Mouse (Mus musculus) Patski (cell line): ENCODE measurements around the gene Cul1. TPM values are rescaled to one million over a fixed set of nuclear protein-coding genes. Genes with fewer than 3 reads are reported as not detected.

Source experiments
- ATAC-seq: fragments of 100-300 bp; one replicate; pipeline ENCODE4 v1.8.0; 2021
- CTCF ChIA-PET: fragments of 350-600 bp; sonication (Branson Sonifier 250); formaldehyde crosslinking; loops from one replicate; lab custom pipeline; 2022; ENCODE audit warnings: inconsistent platforms; lab: Charles Lee
- POLR2A ChIA-PET: fragments of 350-600 bp; sonication (Branson Sonifier 250); formaldehyde crosslinking; loops from one replicate; lab custom pipeline; 2022; ENCODE audit warnings: antibody characterized with exemption, inconsistent platforms; lab: Charles Lee
- DNase-seq: peaks from one replicate; pipeline ENCODE4 v3.0.0-alpha.2; 2011; ENCODE audit warnings: low read depth, low spot score
- H3K27me3 ChIP-seq: fragments of 371-371 bp; one replicate; pipeline ENCODE4 v1.5.1; 2021
- CTCF ChIP-seq: fragments of 100-300 bp; IDR thresholded peaks from one replicate; pipeline ENCODE4 v1.5.1; 2021
- in situ Hi-C: fragments of 300-500 bp; cut with MboI; formaldehyde crosslinking; loops from 3 replicates; pipeline ENCODE4 v1.11.1; 2018; ENCODE audit warnings: low pct_unique_long_range_greater_than_20kb, mixed read lengths
- polyA plus RNA-seq: library from polyadenylated mRNA; unstranded; gene quantifications from one replicate; pipeline ENCODE4 v1.2.3, GENCODE M21; 2021

Cul1 gene
- polyA plus RNA-seq, 1 experiment from 2014 or later = 134 TPM

DNA sequence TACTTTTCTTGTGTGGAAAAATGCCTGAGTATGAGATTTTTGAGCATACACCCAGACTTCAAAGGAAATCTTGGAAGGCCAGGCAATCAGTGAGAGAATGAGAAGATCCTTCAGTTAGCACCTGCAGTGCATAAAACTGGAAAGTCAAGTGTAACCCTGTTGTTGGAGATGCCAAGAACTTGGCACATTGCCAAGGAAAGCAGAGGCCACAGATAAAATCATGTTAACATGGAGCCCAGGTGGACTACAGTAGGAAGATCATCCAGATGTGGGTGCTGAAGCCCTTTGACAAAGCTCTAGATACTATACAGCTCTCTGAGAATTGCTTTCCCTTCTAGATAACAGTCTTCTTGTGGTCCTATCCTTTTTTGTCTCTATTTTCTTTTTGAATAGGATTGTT lies 19.2 kb downstream of the Cul1 start:
- CTCF ChIA-PET = no interaction called here
- H3K27me3 ChIP-seq = no peaks in the 10 kb centered on the region
- POLR2A ChIA-PET = no interaction called here
- no peak for TF ChIP-seq CTCF
- in situ Hi-C loops = no loop called here
- ATAC-seq = no peak
- no peak for DNase-seq

DNA sequence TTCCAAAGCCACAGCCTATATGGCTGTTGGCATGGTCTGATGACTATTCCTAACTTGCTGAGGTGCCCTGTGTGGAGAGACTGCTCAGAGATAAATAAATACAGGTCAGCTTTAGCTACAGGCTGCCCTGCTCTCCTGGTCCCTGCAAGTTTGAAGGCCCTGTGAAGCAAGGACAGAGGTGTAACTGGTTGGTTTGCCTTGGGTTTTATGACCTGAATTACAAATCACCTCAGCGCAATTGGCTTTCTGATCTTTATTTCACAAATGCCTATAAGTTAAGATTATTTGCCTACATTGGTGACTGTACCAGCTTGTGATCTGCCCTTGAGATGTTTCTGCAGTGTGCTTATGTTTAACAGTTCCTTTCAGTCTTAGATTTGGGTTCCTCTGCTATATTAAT lies 28.8 kb downstream of the Cul1 start:
- H3K27me3 ChIP-seq = no peaks in the 10 kb centered on the region
- in situ Hi-C loops = no loop called here
- DNase-seq (no peak), ATAC-seq (no peak)
- ChIA-PET CTCF (interaction anchor here (1.2 kb wide), 1 partner anchor 14 kb away, joined by 4 read pairs; no protein-coding TSS in a partner anchor), POLR2A (no interaction called here)
- TF ChIP-seq CTCF = no peak

DNA sequence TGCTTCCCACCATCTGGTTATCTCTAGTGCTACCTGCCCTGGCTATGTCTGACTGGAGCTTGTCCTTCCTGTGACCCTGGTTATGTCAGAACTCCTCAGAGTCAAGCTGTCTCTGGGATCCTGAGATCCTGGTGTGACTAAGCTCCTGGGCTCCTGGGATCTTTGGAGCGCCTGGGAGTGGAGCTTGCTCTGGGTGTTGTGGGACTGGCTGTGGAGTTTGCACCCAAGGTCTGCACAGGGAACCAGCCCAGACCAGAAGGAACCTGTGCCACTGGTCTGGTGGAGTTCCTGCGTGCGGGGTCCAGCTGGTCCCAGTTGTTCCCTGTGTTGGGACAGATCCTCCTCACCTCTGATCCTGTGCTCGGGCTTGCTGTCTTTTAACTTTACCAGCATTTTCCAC lies 41.4 kb downstream of the Cul1 start:
- CTCF ChIA-PET = interaction anchor here (1.2 to 5.1 kb wide), 2 partner anchors 8 to 9 kb away, joined by 5 to 21 read pairs; no protein-coding TSS in a partner anchor
- POLR2A ChIA-PET = no interaction called here
- in situ Hi-C loops = no loop called here
- no peaks in the 10 kb centered on the region for H3K27me3 ChIP-seq
- TF ChIP-seq CTCF = no peak
- no peak for DNase-seq
- no peak for ATAC-seq

DNA sequence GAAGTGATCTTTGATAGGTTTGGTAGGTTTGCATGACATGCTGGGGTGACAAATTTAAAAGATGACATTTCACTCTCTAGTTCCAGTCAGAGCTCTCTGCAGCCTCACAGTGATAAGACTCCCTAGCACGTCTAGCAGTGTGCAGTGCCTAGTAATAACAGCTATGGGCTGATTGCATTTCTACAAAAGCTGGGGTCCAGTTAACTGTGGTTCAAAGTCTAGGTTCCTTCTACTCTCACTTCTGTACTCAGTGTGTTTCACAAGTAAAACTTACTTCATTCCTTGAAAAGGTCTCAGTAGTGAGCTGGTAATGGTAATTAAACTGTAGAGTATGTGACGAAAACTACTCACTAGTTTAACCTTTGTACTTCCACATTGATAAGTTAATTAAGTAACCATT lies 66.8 kb downstream of the Cul1 start:
- TF ChIP-seq CTCF = no peak
- H3K27me3 ChIP-seq = no peaks in the 10 kb centered on the region
- in situ Hi-C loops = no loop called here
- POLR2A ChIA-PET = no interaction called here
- DNase-seq (no peak), ATAC-seq (no peak)
- CTCF ChIA-PET = interaction anchor here (1.1 to 1.2 kb wide), 2 partner anchors 9 to 22 kb away, joined by 3 to 6 read pairs; no protein-coding TSS in a partner anchor

DNA sequence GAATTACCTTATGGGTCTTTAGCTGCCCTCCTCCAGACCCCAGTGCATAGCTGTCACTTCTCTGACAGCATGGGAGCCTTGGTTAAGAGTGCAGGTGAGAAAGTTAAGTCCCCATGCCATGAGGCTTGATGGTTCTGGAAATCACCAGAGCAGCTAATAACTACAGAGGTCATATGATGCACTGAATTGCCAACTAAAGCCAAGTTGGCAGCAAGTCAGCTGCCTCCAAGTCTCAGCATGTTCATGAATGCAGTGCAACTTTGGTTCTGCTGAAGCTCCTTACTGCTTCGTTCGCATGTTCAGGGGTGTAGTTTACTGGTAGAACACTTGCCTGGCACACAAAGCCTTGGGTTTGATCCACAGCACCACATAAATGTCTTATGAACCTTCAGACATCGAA lies 69.2 kb downstream of the Cul1 start:
- no peak for ATAC-seq
- no peak for TF ChIP-seq CTCF
- no peaks in the 10 kb centered on the region for H3K27me3 ChIP-seq
- DNase-seq = no peak
- in situ Hi-C loops = no loop called here
- ChIA-PET CTCF (interaction anchor here (0.7 kb wide), 1 partner anchor 62 kb away, joined by 3 read pairs; no protein-coding TSS in a partner anchor), POLR2A (no interaction called here)

DNA sequence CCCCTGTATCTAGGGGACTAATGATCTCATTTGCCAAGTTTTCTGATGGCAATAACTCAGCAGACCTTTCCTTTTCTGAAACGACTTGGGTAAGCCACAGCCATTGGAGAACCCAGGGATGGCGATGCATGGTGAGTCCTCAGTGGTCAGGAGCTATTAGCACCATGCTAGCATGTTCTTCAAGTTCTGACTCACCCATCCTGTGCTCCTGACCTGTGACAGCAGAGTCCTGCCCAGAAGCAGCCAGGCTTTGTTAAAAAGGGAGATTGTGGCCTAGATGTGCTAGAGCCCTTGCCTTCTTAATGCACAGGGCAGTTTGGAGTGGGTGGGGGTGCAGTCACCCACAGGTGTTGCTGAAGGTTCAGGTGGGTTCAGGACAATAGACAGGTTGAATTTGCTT lies 71.8 kb downstream of the Cul1 start:
- POLR2A ChIA-PET = no interaction called here
- no peak for TF ChIP-seq CTCF
- CTCF ChIA-PET = interaction anchor here (1.2 kb wide), 1 partner anchor 10 kb away, joined by 4 read pairs; no protein-coding TSS in a partner anchor
- DNase-seq (no peak), ATAC-seq (no peak)
- in situ Hi-C loops = no loop called here
- H3K27me3 ChIP-seq = no peaks in the 10 kb centered on the region

DNA sequence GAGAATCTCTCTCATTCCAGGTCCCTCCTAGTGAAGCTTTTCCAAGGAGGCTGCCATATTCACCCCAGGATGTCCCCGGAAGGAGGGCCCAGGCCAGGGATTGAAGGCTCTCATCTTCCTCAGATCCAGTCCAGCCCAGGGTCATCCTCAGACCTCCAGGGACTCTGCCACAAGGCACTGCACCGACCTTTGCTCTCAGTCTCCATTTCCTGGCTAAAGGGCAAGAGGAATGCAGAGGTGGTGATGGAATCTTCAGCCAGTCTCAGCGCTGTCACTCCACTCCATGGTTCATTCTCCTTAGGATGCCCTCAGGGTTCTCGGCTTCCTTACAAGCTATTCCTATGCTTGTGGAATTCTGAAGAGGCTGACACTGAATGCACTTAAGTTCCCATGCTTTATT lies 73.2 kb downstream of the Cul1 start:
- DNase-seq (no peak), ATAC-seq (no peak)
- TF ChIP-seq CTCF = no peak
- H3K27me3 ChIP-seq = no peaks in the 10 kb centered on the region
- in situ Hi-C loops = no loop called here
- CTCF ChIA-PET = no interaction called here
- POLR2A ChIA-PET = interaction anchor here (1.1 kb wide), 1 partner anchor 18 kb away, joined by 3 read pairs; no protein-coding TSS in a partner anchor

DNA sequence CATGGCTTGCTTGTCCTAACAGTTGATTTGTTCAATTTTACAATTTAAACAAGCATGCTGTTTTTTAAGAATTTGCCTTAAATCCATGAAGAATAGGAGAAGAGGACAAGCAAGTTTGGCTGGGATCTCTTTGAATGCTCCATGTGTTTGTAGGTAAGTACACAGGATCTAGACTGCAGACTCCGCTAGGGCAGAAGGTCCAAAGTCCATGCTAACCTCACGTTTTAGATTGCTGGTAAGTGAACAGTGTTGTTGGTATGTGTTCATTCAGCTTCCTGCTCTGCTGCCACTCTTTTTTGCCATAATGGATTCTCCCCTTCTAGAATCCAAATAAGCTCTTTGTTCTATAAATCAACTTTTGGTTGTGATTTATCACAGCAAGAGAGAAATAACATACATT lies 73.9 kb downstream of the Cul1 start:
- no peaks in the 10 kb centered on the region for H3K27me3 ChIP-seq
- ATAC-seq (no peak), DNase-seq (no peak)
- ChIA-PET POLR2A (interaction anchor here (0.8 to 1.1 kb wide), 2 partner anchors 12 to 19 kb away, joined by 3 read pairs; no protein-coding TSS in a partner anchor), CTCF (no interaction called here)
- TF ChIP-seq CTCF = no peak
- in situ Hi-C loops = no loop called here

DNA sequence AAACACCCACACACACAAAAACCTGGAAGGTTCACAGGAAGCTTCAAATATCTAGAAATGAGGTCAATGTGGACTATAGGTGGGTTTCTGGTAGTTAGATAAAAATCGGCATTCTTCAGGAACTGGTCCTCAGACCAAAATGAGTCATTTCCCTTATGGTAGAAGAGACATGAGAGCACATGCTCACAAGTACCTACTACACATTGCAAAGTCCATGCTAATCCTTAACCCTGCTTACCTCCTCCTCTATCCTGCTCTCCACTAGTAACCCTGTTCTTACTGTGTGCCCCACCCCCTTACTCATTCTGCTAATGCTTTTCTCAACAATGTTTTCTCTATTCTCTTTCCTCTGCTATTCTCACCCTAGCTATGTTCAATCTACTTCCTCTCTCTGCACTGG lies 74.5 kb downstream of the Cul1 start:
- ATAC-seq (no peak), DNase-seq (no peak)
- CTCF ChIA-PET = interaction anchor here (1.2 kb wide), 1 partner anchor 119 kb away, joined by 3 read pairs; no protein-coding TSS in a partner anchor
- TF ChIP-seq CTCF = no peak
- POLR2A ChIA-PET = interaction anchor here (0.8 kb wide), 1 partner anchor 12 kb away, joined by 3 read pairs; no protein-coding TSS in a partner anchor
- H3K27me3 ChIP-seq = no peaks in the 10 kb centered on the region
- in situ Hi-C loops = no loop called here

DNA sequence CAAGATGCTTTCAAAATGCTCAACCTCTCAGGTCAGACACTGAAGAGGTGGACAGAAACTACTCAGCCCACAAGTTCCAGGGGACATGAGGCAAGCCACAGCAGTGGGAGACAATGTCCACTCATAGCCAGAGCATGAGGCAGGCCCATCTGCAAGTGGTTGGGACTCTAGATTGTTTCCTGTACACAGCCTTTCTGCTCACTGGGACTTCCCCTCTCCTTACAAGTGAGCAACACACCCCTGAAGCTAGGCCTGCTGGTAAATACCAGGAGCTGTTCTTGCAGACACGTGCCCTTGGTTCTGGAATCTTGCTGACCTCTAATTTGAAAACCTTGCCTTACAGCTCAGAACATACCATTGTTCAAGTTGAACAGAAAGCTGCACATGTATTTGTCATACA lies 79.3 kb downstream of the Cul1 start:
- no peak for TF ChIP-seq CTCF
- DNase-seq (no peak), ATAC-seq (no peak)
- no peaks in the 10 kb centered on the region for H3K27me3 ChIP-seq
- in situ Hi-C loops = no loop called here
- ChIA-PET CTCF (no interaction called here), POLR2A (no interaction called here)

DNA sequence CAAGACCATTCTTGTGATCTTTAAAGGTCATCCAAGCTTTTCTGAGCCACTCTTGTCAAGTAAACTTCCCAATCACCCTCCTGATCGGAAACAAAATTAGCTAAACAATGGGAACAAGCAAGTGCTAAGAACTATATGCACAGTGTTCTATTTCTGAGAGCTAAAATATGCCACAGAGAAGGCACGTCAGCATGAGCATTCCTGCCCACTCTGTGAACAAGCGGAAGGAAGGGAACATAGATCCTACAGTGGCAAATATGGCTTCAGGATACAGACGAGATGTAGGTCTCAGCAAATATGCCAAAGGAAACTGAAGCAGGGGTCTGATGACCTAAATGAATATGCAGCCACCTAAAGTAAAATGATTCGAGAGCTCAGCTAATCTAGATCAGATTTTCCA lies 82.1 kb downstream of the Cul1 start:
- POLR2A ChIA-PET = interaction anchor here (1.0 kb wide), 1 partner anchor 21 kb away, joined by 3 read pairs; no protein-coding TSS in a partner anchor
- ATAC-seq (no peak), DNase-seq (no peak)
- in situ Hi-C loops = no loop called here
- CTCF ChIA-PET = interaction anchor here (1.0 kb wide), 1 partner anchor 19 kb away, joined by 4 read pairs; no protein-coding TSS in a partner anchor
- no peak for TF ChIP-seq CTCF
- H3K27me3 ChIP-seq = no peaks in the 10 kb centered on the region
